Mouse (Mus musculus) lung, postnatal 36 days (tissue): ENCODE measurements around the gene Emid1.

Source experiments
- DNase-seq: peaks from one replicate; pipeline ENCODE4 v3.0.0; 2022; ENCODE audit warnings: mixed read lengths

Gene Emid1

DNA sequence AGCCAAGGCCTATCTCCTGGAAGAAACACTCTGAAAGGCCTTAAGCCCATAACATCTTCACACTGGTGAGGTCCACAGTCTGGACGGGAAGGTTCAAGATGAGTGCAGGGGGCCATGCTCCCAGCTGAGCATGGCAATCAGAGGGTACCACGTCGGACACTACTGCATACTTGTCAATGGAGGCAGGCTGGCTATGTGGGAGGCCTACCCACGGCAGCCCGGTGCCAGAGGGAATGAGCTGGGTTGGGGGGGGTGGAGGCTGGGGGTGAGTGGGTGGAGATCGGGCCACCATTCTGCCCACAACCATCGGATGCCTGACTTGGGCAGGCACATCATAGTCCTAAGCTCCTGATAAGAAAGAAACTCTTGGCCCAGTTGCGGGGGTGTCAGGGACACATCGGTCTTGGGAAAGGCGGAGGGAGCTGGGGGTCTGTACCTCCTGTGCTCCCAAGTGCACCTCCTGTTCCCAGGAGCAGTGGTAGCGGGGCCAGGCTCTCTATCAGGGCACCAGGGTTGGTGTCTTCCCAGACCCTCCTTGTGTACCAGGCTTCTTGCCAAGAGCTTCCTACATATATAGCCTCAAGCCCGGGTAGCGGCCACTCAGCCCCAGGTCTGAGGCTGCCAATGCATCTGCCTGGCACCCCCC lies 89.1 kb downstream of the Emid1 start:
- DNase-seq: no peak

DNA sequence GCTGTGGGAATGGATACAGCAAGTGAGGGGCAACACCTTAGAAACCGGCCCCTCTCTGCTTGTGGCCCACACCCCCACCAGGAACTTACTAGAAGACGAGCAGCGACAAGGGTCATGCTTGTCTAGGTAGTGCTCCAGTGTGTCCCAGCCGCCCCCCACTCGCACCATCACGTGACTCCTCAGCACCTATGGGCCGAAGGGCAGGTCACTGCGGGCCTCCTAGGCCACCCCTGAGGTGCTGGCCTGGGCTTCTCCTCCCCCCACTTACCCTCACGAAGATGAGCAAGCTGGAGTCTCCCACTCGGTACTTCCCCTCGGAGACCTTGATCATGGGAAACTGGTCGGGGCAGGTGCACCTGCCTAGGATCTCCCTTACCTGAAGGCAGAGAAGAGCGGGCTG lies 89.7 kb downstream of the Emid1 start:
- no peak for DNase-seq

DNA sequence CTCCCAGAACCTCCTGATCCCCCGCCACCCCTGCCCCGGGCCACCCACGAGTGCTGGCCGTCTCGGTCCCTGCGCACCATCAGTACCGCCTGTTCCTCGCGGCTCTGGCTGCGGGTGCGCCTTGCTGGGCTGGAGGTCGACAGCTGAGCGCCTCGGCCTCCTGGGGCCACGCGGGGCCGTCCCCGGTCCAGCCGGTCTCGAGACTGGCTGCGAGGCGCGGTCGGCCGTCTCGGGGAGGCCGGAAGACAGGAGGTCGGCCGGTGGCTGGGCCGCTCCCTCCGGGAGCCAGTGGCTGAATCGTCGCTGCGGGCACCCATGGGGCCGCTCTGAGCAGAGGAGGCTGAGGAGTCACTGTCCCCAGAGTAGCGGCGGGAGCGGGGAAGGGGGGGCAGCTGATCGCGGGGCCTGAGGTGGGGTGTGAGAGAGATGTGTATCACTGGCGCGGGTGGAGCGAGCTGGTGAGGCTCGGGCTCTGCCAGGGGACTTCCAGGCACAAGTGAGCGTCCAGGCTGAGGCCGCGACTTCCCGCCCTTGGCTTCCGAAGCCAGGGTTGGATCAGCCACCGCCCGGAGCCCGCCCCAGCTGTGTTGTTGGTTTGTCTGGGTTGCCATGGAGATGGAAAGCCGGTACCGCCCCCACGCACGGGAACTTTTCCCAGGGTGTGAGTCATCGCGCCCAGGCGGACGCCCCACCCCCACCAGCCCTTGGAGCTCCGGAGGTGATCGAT lies 90.5 kb downstream of the Emid1 start:
- DNase-seq: peak; percentile 98

- DNase-seq: no peak
Observed at GRCm38 (mm10) chr11:5060756-5061412, 91.2 kb downstream of the Emid1 start.

DNA sequence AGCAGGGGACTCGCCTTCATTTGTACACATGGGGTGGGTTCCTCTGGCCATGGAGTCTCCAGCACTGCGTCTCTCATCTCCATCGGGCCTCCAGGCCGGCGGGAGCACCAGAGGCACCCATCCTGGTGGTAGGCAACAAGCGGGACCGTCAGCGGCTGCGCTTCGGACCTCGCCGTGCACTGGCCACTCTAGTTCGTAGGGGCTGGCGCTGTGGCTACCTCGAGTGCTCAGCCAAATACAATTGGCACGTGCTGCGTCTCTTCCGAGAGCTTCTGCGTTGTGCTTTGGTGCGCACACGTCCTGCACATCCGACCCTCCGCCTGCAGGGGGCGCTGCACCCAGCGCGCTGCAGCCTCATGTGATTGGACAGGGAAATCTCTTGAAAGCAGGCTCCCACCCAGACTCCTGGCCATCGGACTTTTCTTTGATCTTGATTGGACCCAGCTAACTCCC lies 92.3 kb downstream of the Emid1 start:
- DNase-seq: peak; percentile 49

DNA sequence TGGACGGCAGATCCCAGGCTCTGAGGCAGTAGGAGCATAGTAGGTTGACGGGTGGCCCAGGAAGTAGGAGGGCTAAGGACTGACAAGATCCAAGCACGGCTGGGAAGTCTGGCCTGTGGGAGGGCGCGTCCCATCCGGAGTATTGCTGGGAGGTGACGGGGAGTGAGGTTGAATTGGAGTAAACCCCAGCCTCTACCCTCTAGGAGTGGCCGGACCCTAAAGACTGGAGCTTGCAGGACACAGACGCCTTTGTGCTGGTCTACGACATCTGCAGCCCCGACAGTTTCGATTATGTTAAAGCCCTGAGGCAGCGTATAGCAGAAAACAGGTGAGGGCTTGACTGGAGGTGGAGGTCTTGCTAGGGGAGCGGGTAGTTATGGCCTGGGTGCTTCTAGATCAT lies 92.8 kb downstream of the Emid1 start:
- DNase-seq: no peak

- DNase-seq: no peak
Observed at GRCm38 (mm10) chr11:5058783-5059182, 93.3 kb downstream of the Emid1 start.

DNA sequence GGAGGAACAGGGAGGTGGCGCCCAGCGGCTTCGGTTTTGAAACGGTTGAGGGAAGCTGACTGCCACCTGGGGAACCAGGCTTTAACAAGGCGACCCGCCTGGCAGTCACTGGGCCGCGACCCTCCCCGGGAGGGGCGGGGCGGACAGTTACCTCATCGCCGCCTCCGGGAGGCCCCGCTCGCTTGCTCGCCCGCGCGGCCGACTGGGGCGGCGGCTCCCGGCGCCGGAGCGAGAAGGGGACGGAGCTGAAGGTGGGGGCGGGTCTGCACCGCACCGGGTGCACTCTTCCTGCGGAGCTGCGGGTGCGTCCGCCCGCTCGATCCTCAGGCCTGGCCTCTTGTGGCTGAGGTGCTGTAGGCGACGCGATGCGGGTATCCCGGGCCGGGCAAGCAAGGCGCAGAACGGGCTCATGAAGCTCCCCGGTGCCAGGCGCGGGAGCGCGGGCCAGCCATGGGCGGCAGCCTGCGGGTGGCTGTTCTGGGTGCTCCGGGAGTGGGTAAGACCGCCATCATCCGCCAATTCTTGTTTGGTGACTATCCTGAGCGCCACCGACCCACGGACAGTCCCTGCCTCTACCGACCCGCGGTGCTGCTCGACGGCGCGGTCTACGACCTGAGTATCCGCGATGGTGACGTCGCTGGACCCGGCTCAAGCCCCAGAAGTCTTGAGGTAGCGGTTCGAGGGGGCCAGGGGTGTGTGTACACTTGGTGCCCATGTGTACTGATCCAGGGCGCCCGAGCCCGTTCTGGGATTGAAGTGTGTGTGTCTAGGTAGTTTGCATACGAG lies 94.0 kb downstream of the Emid1 start, which contains the start of gene Rasl10a:
Gene Rasl10a (plus strand): TSS at position 273 of the 786 bp plus-strand sequence.
- DNase-seq: peak; percentile 59

- DNase-seq: no peak
Observed at GRCm38 (mm10) chr11:5057541-5057855, 94.6 kb downstream of the Emid1 start.

- no peak for DNase-seq
Observed at GRCm38 (mm10) chr11:5057064-5057463, 95.0 kb downstream of the Emid1 start.
